Mouse (Mus musculus) midbrain, embryonic 16.5 days (tissue): ENCODE results near the gene Tmem100. TPM values are rescaled to one million over a fixed set of nuclear protein-coding genes. Genes with fewer than 3 reads are reported as not detected.
A peak's percentile ranks its signal among the peaks of the same experiment; 100 is the strongest.

ENCODE experiments used
- ATAC-seq: fragments of 200-750 bp; cut with Nextera tagmentation; 2 replicates; pipeline ENCODE4 v1.8.0; 2017; ENCODE audit warnings: moderate TSS enrichment
- H3K27ac ChIP-seq: fragments of 300-500 bp; sonication (generic); 2 replicates; pipeline ENCODE4 v1.5.1; 2014; ENCODE audit warnings: mild to moderate bottlenecking, low read length, mixed read lengths
- H3K27me3 ChIP-seq: fragments of 300-500 bp; sonication (generic); 2 replicates; pipeline ENCODE4 v1.6.1; 2014; ENCODE audit warnings: low read depth, low read length, mixed read lengths; ENCODE audit not compliant: control insufficient read depth, insufficient read depth
- H3K36me3 ChIP-seq: fragments of 300-500 bp; sonication (generic); 2 replicates; pipeline ENCODE4 v1.6.1; 2014; ENCODE audit warnings: mild to moderate bottlenecking, low read length, moderate library complexity, mixed read lengths; ENCODE audit not compliant: control insufficient read depth, insufficient read depth
- H3K4me1 ChIP-seq: fragments of 300-500 bp; sonication (generic); 2 replicates; pipeline ENCODE4 v1.6.1; 2014; ENCODE audit warnings: mild to moderate bottlenecking, low read length, mixed read lengths; ENCODE audit not compliant: control insufficient read depth, insufficient read depth
- H3K4me2 ChIP-seq: fragments of 300-500 bp; sonication (generic); 2 replicates; pipeline ENCODE4 v1.6.1; 2014; ENCODE audit warnings: mild to moderate bottlenecking, low read length, mixed read lengths
- H3K4me3 ChIP-seq: fragments of 300-500 bp; sonication (generic); 2 replicates; pipeline ENCODE4 v1.5.1; 2014; ENCODE audit warnings: low read depth, mild to moderate bottlenecking, low read length, moderate library complexity, mixed read lengths
- H3K9ac ChIP-seq: fragments of 300-500 bp; sonication (generic); 2 replicates; pipeline ENCODE4 v1.6.1; 2014; ENCODE audit warnings: low read depth, low read length, mixed read lengths
- H3K9me3 ChIP-seq: fragments of 300-500 bp; sonication (generic); replicated peaks from 2 replicates; pipeline ENCODE4 v1.6.1; 2014; ENCODE audit warnings: mild to moderate bottlenecking, low read length, mixed read lengths; ENCODE audit not compliant: control insufficient read depth, poor library complexity, severe bottlenecking
- WGBS: fragments of 180-500 bp; shearing (Covaris S2); extraction: QIAGEN DNeasy Blood & Tissue Kit; methylation state at CpG from one replicate; pipeline ENCODE4 v1.1.7; 2014; 5-methylcytosine and 5-hydroxymethylcytosine counted together
- polyA plus RNA-seq: library from polyadenylated mRNA; unstranded; fragments of >200 nt; fragmentation: Nextera tagmentation; extraction: Ambion mirVana; gene quantifications from 2 replicates; pipeline ENCODE4 v1.2.1, GENCODE M21; 2015

Tmem100 gene
- polyA plus RNA-seq, 1 experiment from 2014 or later, result 12.9 TPM

DNA sequence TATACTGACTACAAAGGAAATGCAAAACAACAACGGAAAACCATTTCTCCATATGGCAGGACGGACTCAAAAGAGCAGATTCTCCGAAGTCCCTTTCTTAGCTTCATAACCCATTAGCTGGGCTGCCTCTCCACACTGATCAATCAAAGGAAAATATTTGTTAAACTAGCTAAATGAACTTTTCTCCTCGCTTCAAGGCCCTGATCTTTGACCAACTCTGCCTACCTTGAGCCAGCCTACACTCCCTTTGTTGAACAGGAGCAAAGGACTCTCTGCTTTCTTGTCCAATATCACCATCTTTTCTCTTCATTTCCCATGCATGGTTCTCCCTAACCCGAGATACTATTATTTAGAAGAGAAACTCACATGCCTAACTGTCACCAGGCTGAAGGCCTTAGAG is 34.6 kb upstream of the Tmem100 start:
- no peaks in the 10 kb centered on the region for H3K36me3 ChIP-seq
- no peak overlapping the region for H3K4me3 ChIP-seq
- no peak overlapping the region for H3K4me2 ChIP-seq
- H3K27me3 ChIP-seq, result no peaks in the 10 kb centered on the region
- ATAC-seq, result no peak
- H3K4me1 ChIP-seq, result no peaks in the 10 kb centered on the region
- H3K27ac ChIP-seq, result no peak overlapping the region
- WGBS, result 90% methylated on average over 5 of the region's 5 CpGs
- H3K9me3 ChIP-seq, result no peaks in the 10 kb centered on the region
- no peak overlapping the region for H3K9ac ChIP-seq

DNA sequence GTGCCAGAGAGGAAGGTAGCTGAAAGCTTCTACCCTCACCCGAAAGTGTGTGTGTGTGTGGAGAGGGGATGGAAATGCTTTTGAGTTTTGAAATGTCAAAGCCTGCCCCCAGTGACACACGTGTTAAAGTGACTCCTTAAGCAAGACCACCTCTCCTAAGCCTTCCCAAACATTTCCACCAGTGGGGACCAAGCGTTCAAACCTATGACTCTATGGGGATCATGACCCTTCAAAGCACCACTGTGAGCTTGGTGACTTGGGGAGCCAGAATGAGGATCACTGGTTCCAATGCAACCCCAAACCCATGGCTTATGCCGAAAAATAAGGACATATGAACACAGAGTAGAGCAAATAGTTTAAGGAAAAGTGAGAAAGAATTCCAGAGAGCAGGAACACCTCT is 33.7 kb upstream of the Tmem100 start:
- H3K9me3 ChIP-seq, result no peaks in the 10 kb centered on the region
- H3K4me1 ChIP-seq, result no peaks in the 10 kb centered on the region
- H3K9ac ChIP-seq, result no peak overlapping the region
- no peaks in the 10 kb centered on the region for H3K27me3 ChIP-seq
- 95% methylated on average over 4 of the region's 4 CpGs for WGBS
- no peak overlapping the region for H3K4me3 ChIP-seq
- no peak overlapping the region for H3K4me2 ChIP-seq
- H3K27ac ChIP-seq, result no peak overlapping the region
- no peak for ATAC-seq
- H3K36me3 ChIP-seq, result no peaks in the 10 kb centered on the region

DNA sequence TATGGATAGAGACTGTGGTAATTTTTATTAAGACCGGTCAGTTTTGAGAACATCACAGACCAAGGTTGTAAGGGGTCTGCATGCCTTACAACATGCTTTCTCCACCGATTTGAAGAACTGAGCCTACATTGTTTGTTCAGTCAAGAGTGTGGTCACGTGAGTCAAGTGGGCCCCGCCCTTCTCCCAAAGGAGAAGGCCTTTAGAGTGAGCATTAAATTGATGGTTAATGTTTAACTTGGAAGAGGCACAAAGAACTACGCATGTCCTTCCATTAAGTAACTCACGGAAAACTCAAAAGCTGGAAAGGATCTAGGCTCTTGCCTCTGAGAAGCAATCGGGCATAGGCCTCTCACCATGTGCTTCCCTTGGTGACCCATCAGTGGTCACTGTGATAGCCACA is 33.3 kb upstream of the Tmem100 start:
- Histone ChIP-seq H3K4me3 (no peak overlapping the region), H3K27ac (no peak overlapping the region), H3K9ac (no peak overlapping the region), H3K9me3 (no peaks in the 10 kb centered on the region), H3K4me1 (no peaks in the 10 kb centered on the region), H3K4me2 (no peak overlapping the region), H3K36me3 (no peaks in the 10 kb centered on the region), H3K27me3 (no peaks in the 10 kb centered on the region)
- 92% methylated on average over 7 of the region's 7 CpGs for WGBS
- no peak for ATAC-seq

DNA sequence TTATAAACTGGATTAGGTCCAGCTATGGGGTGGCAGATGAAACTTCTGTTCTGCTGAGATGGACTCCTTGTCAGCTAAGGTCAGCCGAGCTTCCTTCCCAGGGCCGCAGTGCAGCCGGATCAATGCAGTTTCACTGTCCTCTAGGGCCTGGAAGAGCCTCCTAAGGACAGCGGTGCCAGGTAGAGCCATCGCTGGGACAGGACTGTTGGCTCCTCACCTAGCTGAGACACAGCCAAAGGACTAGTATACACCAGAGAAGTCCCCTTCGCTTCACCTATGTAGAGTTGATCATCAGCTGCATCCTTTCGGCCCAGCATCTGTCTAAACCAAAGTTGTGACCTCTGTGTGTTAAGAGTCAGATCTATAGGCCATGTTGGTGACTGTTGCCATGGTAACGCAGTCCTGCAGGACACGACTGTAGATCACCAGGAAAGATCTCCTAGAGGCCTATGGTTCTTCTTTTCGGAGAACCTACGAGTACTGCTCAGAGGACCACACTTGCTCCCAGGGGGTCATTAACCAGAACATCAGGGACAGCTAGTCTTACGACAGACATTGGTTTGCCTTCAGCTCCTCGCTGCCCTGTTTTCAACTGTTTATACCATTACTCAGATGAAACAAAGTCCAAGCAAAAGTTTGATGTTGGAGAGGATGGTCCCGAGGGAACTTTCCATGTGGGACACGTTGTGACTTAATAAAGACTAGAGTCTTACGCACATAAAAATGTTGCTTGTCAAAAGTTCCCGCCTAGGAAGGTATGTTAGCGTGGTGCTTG is 31.0 kb upstream of the Tmem100 start:
- no peaks in the 10 kb centered on the region for H3K36me3 ChIP-seq
- no peak overlapping the region for H3K4me2 ChIP-seq
- H3K4me3 ChIP-seq, result no peak overlapping the region
- peaks cover 5% of the 10 kb centered on the region; the same call in 1 of the 2 replicates for H3K4me1 ChIP-seq
- WGBS, result 92% methylated on average over 18 of the region's 18 CpGs
- H3K9ac ChIP-seq, result no peak overlapping the region
- ATAC-seq, result no peak
- H3K27ac ChIP-seq, result no peak overlapping the region
- H3K9me3 ChIP-seq, result no peaks in the 10 kb centered on the region
- H3K27me3 ChIP-seq, result no peaks in the 10 kb centered on the region

DNA sequence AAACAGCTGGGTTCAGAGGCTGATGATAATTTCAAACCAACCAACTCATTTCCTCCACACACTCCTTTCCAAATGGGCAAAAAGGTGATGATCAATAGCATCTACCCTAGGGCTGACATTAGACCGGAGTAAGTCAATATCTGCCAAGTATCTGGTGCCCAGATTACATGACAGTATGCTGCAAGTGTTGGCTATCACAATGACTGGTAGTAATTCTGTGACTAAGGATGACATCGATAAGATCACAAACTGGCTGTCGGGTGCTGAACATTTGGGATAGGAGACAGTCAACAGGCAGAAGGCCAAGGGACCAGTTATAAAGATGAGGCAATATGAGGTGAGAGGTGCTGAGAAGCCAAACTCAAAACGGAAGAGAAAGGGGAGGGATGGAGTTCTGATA is 29.5 kb upstream of the Tmem100 start:
- no peak overlapping the region for H3K4me2 ChIP-seq
- WGBS, result 96% methylated on average over 4 of the region's 4 CpGs
- no peaks in the 10 kb centered on the region for H3K36me3 ChIP-seq
- H3K27me3 ChIP-seq, result no peaks in the 10 kb centered on the region
- H3K4me1 ChIP-seq, result peaks cover 5% of the 10 kb centered on the region; the same call in 1 of the 2 replicates
- H3K9me3 ChIP-seq, result no peaks in the 10 kb centered on the region
- no peak for ATAC-seq
- H3K4me3 ChIP-seq, result no peak overlapping the region
- no peak overlapping the region for H3K9ac ChIP-seq
- H3K27ac ChIP-seq, result no peak overlapping the region

DNA sequence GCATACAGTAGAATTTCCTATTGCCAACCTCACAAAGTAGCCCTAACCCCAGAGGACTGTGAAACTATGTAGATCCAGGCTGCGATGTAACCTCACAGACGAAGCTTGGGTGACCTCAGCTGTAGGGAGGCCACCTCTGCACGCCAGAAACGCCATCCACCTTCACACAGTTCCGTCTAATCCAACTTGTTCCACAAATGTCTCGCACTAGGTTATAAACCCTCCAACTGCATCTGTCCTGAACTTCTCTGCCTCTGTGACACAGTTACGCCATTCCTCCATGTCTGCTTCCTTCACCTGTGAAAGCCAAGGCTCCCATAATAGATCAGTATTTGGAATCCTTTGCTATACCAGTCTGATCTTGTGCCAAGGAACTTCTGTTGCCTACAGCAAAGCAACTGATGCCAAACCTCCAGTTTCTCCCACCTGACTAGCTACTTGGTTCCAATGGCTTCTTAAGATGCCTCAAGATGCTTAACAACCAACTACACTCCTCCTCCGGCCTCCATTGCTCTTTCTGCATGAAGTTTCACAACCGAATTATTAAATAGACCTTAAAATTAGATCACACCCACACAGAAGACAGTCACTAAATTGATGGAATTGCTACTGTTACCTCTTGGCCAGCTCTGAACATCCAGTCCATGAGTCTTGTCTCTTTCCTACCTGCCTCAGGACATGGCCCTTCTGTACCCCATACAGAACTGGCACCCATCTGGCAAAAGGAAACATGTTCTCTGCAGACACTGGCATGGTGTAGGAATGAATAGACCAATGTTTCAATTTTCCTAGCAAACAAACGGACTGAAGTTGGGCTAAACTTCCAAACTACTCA is 28.5 kb upstream of the Tmem100 start:
- peaks cover 5% of the 10 kb centered on the region; the same call in 1 of the 2 replicates for H3K4me1 ChIP-seq
- H3K4me3 ChIP-seq, result no peak overlapping the region; the same call in 1 of the 2 replicates
- H3K27ac ChIP-seq, result no peak overlapping the region
- H3K9me3 ChIP-seq, result no peaks in the 10 kb centered on the region
- no peak for ATAC-seq
- no peak overlapping the region for H3K9ac ChIP-seq
- 90% methylated on average over 10 of the region's 10 CpGs for WGBS
- H3K36me3 ChIP-seq, result no peaks in the 10 kb centered on the region
- 0 out of 2 replicates have a peak overlapping the region, but pooled peaks have one; percentile 68 for H3K4me2 ChIP-seq
- H3K27me3 ChIP-seq, result no peaks in the 10 kb centered on the region

DNA sequence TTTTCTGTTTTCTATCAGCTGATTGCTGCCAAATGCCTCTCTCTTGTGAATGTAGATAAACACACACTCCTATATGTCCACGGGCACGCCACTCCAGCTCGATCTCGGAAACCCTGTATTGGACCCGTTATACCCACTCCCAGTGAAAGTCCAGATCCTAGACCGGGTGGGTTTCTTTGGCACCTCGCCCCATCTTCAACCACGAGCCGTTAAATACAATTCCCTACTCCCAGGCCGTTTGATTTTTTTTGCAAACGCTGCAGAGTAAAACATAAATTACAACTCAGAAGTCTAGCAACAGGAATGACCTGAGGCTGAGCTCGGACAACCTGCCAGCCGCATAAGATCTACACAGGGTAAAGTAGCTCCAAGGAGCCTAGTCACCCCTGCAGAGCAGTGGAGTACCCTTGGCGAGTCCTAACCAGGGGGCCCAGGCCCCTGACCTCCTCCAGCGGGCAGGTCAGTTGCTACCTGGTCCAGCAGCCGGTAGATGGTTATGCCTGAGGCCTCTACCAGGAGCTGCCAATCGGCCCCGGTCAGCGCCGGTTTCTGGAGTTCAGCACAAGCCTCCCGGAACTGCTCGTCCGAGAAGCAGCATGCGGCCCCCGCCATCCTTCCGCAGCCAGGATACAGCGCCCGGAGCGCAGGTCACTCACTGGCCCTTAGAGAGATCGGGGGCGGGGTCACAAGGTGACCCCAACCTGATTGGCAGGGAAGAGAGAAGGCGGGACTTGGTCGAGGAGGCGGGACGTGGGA is 27.7 kb upstream of the Tmem100 start, which contains the start of gene Pctp:
Gene Pctp (minus strand): TSS at position 664 of the 756 bp plus-strand sequence.
- WGBS, result 14% methylated on average over 35 of the region's 35 CpGs
- H3K4me3 ChIP-seq, result peak within 1 kb of the TSS; percentile 45
- H3K4me2 ChIP-seq, result peak within 1 kb of the TSS; percentile 68
- no peak within 1 kb of the TSS for H3K27ac ChIP-seq
- H3K27me3 ChIP-seq, result no peaks in the 10 kb centered on the region
- H3K9me3 ChIP-seq, result no peaks in the 10 kb centered on the region
- no peaks in the 10 kb centered on the region for H3K36me3 ChIP-seq
- peak; percentile 58; the same call in 1 of the 2 replicates for ATAC-seq
- peaks cover 5% of the 10 kb centered on the region; the same call in 1 of the 2 replicates for H3K4me1 ChIP-seq
- H3K9ac ChIP-seq, result peak within 1 kb of the TSS; percentile 62

DNA sequence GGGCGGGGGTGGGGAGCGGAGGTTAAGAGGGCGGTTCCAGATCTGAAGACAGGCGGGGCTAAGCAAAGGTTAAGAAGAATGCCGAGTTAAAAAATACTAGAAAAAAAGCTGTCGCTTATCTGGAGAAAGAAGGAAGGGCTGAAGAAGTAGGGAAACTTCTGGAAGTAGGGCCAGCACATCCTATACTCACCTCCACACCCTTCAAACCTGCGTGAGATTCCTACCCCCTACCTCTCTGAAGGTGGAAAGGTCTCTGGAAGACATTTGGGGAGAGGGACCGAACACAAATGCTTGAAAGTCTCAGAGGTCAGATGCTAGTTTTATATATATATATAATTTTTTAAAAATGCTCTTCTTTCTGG is 27.2 kb upstream of the Tmem100 start:
- H3K27me3 ChIP-seq, result no peaks in the 10 kb centered on the region
- no peak for ATAC-seq
- no peaks in the 10 kb centered on the region for H3K9me3 ChIP-seq
- H3K36me3 ChIP-seq, result no peaks in the 10 kb centered on the region
- peaks cover 5% of the 10 kb centered on the region; the same call in 1 of the 2 replicates for H3K4me1 ChIP-seq
- H3K4me2 ChIP-seq, result peak overlapping the region; percentile 68
- H3K4me3 ChIP-seq, result peak overlapping the region; percentile 45
- no peak overlapping the region for H3K27ac ChIP-seq
- WGBS, result 7% methylated on average over 8 of the region's 8 CpGs
- peak overlapping the region; percentile 62 for H3K9ac ChIP-seq
